Mouse (Mus musculus): ENCODE measurements around the gene Chmp4b. TPM values are rescaled to one million over a fixed set of nuclear protein-coding genes. Genes with fewer than 3 reads are reported as not detected.

Chmp4b gene
- polyA plus RNA-seq, 1 experiment from 2014 or later: 11.9 TPM

DNA sequence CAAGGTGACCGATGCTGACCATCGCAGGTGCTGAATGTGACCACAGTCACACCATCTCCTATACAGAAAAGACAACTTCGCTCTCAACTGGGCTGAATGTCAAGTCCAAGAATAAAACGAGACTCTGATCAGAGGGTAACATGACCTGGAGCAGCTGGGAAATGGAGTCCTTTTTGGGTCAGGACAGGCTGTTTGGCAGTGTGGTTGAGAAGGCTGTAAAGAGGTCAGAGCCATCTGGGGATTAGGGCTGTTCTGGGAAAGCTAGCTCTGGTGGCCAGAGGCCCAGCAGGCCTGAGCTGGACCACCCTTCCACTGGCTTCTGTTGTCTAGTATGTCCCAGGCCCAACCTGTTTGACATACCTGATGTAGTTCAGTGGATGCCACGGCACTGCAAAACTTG, 87.1 kb downstream of the Chmp4b start:
- Histone ChIP-seq H3K27me3 (ENCODE audit: insufficient read depth, low read length) (no peaks in the 10 kb centered on the region), H3K4me1 (ENCODE audit: insufficient read depth) (no peaks in the 10 kb centered on the region), H3K9ac (replicated peaks) (no peak overlapping the region), H3K4me2 (ENCODE audit: low read depth, low read length) (no peak overlapping the region), H3K4me3 (ENCODE audit: low read depth, low read length) (no peak overlapping the region), H3K9me3 (ENCODE audit: low read length) (no peaks in the 10 kb centered on the region), H3K36me3 (replicated peaks; ENCODE audit: insufficient read depth, low read length) (no peaks in the 10 kb centered on the region), H3K27ac (ENCODE audit: low read depth) (no peak overlapping the region)
- no peak for DNase-seq
- TF ChIP-seq CTCF (IDR thresholded peaks at IDR 0.05; ENCODE audit: low read depth) (no peak), EP300 (IDR thresholded peaks at IDR 0.05; ENCODE audit: low read depth) (no peak)
- 85% methylated on average over 5 of the region's 5 CpGs for WGBS (ENCODE audit: insufficient replicate concordance)
- no peak for ATAC-seq

DNA sequence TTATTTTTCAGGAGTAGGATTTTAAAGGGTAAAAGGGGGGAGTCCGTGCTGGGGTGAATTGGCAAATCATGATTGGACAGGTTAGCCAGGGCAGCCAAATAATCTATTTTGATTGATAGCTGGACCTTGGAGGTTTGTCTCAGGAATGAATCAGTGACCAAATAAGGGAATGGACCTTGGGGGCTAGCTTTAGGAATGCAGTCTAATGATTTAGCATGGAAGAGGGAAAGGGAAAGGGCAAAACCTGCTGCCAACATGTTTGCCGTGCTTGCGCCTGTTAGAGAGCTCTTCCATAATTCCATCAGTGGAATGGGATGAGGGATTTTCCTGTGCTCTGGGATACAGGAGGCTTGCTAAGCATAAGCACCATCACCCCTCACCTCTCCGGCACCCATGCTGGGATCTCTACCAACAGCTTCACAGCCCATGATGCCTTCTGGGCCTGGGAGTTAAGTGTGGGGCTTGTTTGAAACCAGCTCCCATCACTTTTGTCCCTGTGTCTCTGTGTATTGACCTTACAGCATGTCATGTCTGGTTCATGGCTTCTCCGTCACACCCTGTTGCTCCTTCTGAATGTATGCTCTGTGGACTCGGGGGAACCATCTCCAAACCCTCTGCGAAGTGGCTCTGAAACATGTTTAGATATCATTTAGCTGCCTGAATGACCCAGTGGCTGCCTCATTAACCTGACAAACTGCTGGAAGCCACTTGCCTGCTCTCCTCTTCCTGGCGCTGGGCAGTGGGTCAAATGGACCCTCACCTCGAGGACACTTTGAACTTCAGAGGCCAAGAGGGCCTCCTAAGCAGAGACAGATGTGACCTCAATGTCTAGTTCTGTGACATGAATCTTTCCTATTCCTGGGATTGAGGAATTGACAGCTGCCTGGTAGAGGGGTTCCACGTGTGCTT, 91.7 kb downstream of the Chmp4b start:
- WGBS (ENCODE audit: insufficient replicate concordance): 75% methylated on average over 10 of the region's 10 CpGs
- Histone ChIP-seq H3K4me3 (ENCODE audit: low read depth, low read length) (no peak overlapping the region), H3K36me3 (replicated peaks; ENCODE audit: insufficient read depth, low read length) (no peaks in the 10 kb centered on the region), H3K4me2 (ENCODE audit: low read depth, low read length) (no peak overlapping the region), H3K27ac (ENCODE audit: low read depth) (no peak overlapping the region), H3K27me3 (ENCODE audit: insufficient read depth, low read length) (no peaks in the 10 kb centered on the region), H3K9me3 (ENCODE audit: low read length) (no peaks in the 10 kb centered on the region), H3K4me1 (ENCODE audit: insufficient read depth) (no peaks in the 10 kb centered on the region), H3K9ac (replicated peaks) (no peak overlapping the region)
- DNase-seq: no peak
- no peak for TF ChIP-seq CTCF (IDR thresholded peaks at IDR 0.05; ENCODE audit: low read depth)
- no peak for TF ChIP-seq EP300 (IDR thresholded peaks at IDR 0.05; ENCODE audit: low read depth)
- ATAC-seq: no peak

DNA sequence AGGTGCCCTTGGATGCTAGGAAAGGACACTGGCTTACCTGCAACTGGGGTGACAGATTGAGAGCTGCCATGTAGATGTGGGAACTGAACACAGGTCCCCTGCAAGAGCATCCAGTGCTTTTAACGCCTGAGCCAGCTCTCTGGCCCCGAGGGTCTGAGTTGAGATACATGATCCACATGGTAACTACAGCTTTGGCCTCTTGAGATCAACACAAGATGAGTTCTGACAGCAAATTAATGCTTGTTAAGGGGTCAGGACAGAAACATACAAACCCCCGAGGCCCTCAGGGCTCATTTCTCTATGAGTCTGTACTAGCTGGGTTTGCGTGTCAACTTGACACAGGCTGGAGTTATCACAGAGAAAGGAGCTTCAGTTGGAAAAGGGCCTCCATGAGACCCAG, 92.4 kb downstream of the Chmp4b start:
- Histone ChIP-seq H3K4me1 (ENCODE audit: insufficient read depth) (no peaks in the 10 kb centered on the region), H3K27me3 (ENCODE audit: insufficient read depth, low read length) (no peaks in the 10 kb centered on the region), H3K27ac (ENCODE audit: low read depth) (no peak overlapping the region), H3K36me3 (replicated peaks; ENCODE audit: insufficient read depth, low read length) (no peaks in the 10 kb centered on the region), H3K4me3 (ENCODE audit: low read depth, low read length) (no peak overlapping the region), H3K4me2 (ENCODE audit: low read depth, low read length) (no peak overlapping the region), H3K9ac (replicated peaks) (no peak overlapping the region), H3K9me3 (ENCODE audit: low read length) (no peaks in the 10 kb centered on the region)
- DNase-seq: no peak
- ATAC-seq: no peak
- TF ChIP-seq EP300 (IDR thresholded peaks at IDR 0.05; ENCODE audit: low read depth) (no peak), CTCF (IDR thresholded peaks at IDR 0.05; ENCODE audit: low read depth) (no peak)
- WGBS (ENCODE audit: insufficient replicate concordance): 68% methylated on average over 4 of the region's 4 CpGs

Other genes with a start within 250 kb of the Chmp4b start
- 4.7 and 6.0 TPM in 2 replicates for gene Snta1, start 243.6 kb upstream of the Chmp4b start, polyA plus RNA-seq (2015; fragmentation: Nextera tagmentation; extraction: Ambion mirVana)
- 3.9 and 6.0 TPM in 2 replicates for gene Cbfa2t2, start 215.2 kb upstream of the Chmp4b start, polyA plus RNA-seq (2015; fragmentation: Nextera tagmentation; extraction: Ambion mirVana)
- gene 1700003F12Rik, start 104.6 kb upstream of the Chmp4b start, polyA plus RNA-seq (2015; fragmentation: Nextera tagmentation; extraction: Ambion mirVana): 3.1 and 3.8 TPM in 2 replicates
- 0.07 TPM in 1 of 2 replicates, not detected in the other for gene Actl10, start 99.9 kb upstream of the Chmp4b start, polyA plus RNA-seq (2015; fragmentation: Nextera tagmentation; extraction: Ambion mirVana)
- gene Necab3, start 92.8 kb upstream of the Chmp4b start, polyA plus RNA-seq (2015; fragmentation: Nextera tagmentation; extraction: Ambion mirVana): 0.13 and 0.19 TPM in 2 replicates
- 7.3 and 7.4 TPM in 2 replicates for gene E2f1, start 81.8 kb upstream of the Chmp4b start, polyA plus RNA-seq (2015; fragmentation: Nextera tagmentation; extraction: Ambion mirVana)
- 64.2 and 68.5 TPM in 2 replicates for gene Pxmp4, start 48.0 kb upstream of the Chmp4b start, polyA plus RNA-seq (2015; fragmentation: Nextera tagmentation; extraction: Ambion mirVana)
- gene Zfp341, start 38.4 kb upstream of the Chmp4b start, polyA plus RNA-seq (2015; fragmentation: Nextera tagmentation; extraction: Ambion mirVana): 0.75 and 0.85 TPM in 2 replicates
- 0.40 and 0.45 TPM in 2 replicates for gene 4930519P11Rik, start 38.3 kb upstream of the Chmp4b start, polyA plus RNA-seq (2015; fragmentation: Nextera tagmentation; extraction: Ambion mirVana)
- gene Gm14214, start 118.3 kb downstream of the Chmp4b start, polyA plus RNA-seq (2015; fragmentation: Nextera tagmentation; extraction: Ambion mirVana): not detected in 2 replicates
- 10.0 and 12.1 TPM in 2 replicates for gene Raly, start 139.4 kb downstream of the Chmp4b start, polyA plus RNA-seq (2015; fragmentation: Nextera tagmentation; extraction: Ambion mirVana)
- 0.31 TPM in 1 of 2 replicates, not detected in the other for gene a, start 139.7 kb downstream of the Chmp4b start, polyA plus RNA-seq (2015; fragmentation: Nextera tagmentation; extraction: Ambion mirVana)
- 57.9 and 60.8 TPM in 2 replicates for gene Eif2s2, start 241.2 kb downstream of the Chmp4b start, polyA plus RNA-seq (2015; fragmentation: Nextera tagmentation; extraction: Ambion mirVana)

All from liver, postnatal 0 days (tissue).